In genomic region chr11:93186163-93186562, GRCm38 (mm10) we compare ENCODE assay signal across 19 mouse cellular contexts.
A peak's percentile ranks its signal among the peaks of the same experiment; 100 is the strongest.
DNase-seq lines count a peak whose midpoint lies in the region; ATAC-seq and TF ChIP-seq lines count a peak whose summit lies in the region.
"Had no signal": no experiment of that assay in that cellular context is flagged by ENCODE, and none has a peak within 500 bp of the region (broad histone marks: within the 10 kb centered on the region; RNA-seq: fewer than 3 reads in every experiment).

No protein-coding gene starts in this region.

- DNase-seq in cerebellum, adult 9-10 months: peak; percentile 52
- DNase-seq in left cerebral cortex, adult 2 months (ENCODE audit: extremely low spot score in 1 of 2, low spot score in 2 of 2): no peak
- no peak for DNase-seq in left cerebral cortex, adult 8-10 months (ENCODE audit: low spot score in 2 of 2)
- DNase-seq in right cerebral cortex, adult 18-20 months: peak; percentile 28
- DNase-seq in right cerebral cortex, postnatal 4 days: no peak
- DNase-seq in layer of hippocampus, postnatal 25 days (ENCODE audit: extremely low spot score in 1 of 2, low spot score in 1 of 2): no peak
- DNase-seq: adrenal gland, postnatal 14 days; embryo, embryonic 11 days; gastrocnemius, postnatal 10 days had no signal

- peak overlapping the region; percentile 36; the same call in 1 of the 2 replicates for H3K27ac ChIP-seq in left cerebral cortex, adult 2 months
- H3K27ac ChIP-seq: embryonic facial prominence, embryonic 15.5 days; forebrain, embryonic 10.5 days; heart, embryonic 15.5 days; hindbrain, embryonic 10.5 days; hindbrain, embryonic 14.5 days had no signal

- no peak for ATAC-seq in cerebellum, adult (ENCODE audit: insufficient number of reproducible peaks, low FRiP score, low TSS enrichment)
- ATAC-seq: activated CD4-positive, CD25-positive, alpha-beta regulatory T cell, adult 4 months; forebrain, embryonic 14.5 days; Patski had no signal

- no peak for TF ChIP-seq CTCF in left cerebral cortex, adult 2 months (IDR thresholded peaks at IDR 0.05)

- no peak overlapping the region for H3K4me3 ChIP-seq in left cerebral cortex, adult 2 months
- H3K4me3 ChIP-seq: embryonic facial prominence, embryonic 15.5 days; erythroblast, embryonic 14.5 days; forebrain, embryonic 10.5 days; heart, embryonic 15.5 days; hindbrain, embryonic 10.5 days had no signal

- intact Hi-C loops in left cerebral cortex, adult 2 months (cut with DNase I): loop anchor here (5.0 kb wide), 2 partner anchors 86 to 149 kb away; no protein-coding TSS in a partner anchor

Comparison
In these comparisons a context has a peak if more than half of its experiments do, and no peak if none do; other contexts are left out.
1. DNase-seq: peak in cerebellum, adult 9-10 months (single experiment) and right cerebral cortex, adult 18-20 months (single experiment); none in left cerebral cortex, adult 2 months (0 of 2), left cerebral cortex, adult 8-10 months (0 of 2), right cerebral cortex, postnatal 4 days (single experiment) and layer of hippocampus, postnatal 25 days (0 of 2).